Mouse (Mus musculus) E14TG2a.4 (cell line): Measurements from ENCODE around the gene D930020B18Rik.

Experiments
- CTCF ChIP-seq: conservative IDR thresholded peaks from 2 replicates; pipeline ENCODE4 v1.5.1; 2014; ENCODE audit warnings: low read length
- NANOG ChIP-seq: IDR thresholded peaks from 2 replicates; pipeline ENCODE4 v1.6.1; 2014; ENCODE audit warnings: borderline replicate concordance, low read length, mixed read lengths
- POU5F1 ChIP-seq: IDR thresholded peaks from 2 replicates; pipeline ENCODE4 v1.6.1; 2014; ENCODE audit warnings: low read length, borderline replicate concordance

DNA sequence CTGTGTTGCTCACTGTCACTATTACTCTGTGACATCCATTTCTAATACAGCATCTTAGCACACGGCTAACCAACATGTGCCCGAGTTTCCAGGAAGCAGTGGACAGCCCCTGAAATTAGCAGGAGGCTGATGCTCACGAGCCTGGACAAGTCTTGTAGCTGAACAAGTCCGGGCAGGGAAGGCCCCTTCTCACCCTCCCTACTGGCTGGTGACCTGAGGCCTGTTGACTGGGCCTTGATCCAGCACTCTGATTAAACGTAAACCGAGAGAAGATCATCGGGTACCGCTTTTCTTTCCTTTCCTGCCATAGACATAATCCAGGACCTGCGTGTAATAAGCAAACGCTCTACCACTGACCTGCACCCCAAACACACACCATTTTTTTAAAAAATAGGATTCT, 33.2 kb upstream of the D930020B18Rik start:
- no peak for TF ChIP-seq CTCF
- TF ChIP-seq NANOG, result no peak
- TF ChIP-seq POU5F1, result no peak
